Mouse (Mus musculus) midbrain, postnatal 0 days (tissue): Measurements from ENCODE around the gene A030003K21Rik. TPM values are rescaled to one million over a fixed set of nuclear protein-coding genes. Genes with fewer than 3 reads are reported as not detected.
"Not testable (repeated sequence)": the region's sequence is repeated elsewhere in the genome, so short reads cannot be mapped to it uniquely, and the experiment has no call there.

ENCODE experiments used
- ATAC-seq: fragments of 200-750 bp; cut with Nextera tagmentation; 2 replicates; pipeline ENCODE4 v1.8.0; 2017; ENCODE audit warnings: moderate number of reproducible peaks, mild to moderate bottlenecking, moderate TSS enrichment, moderate library complexity; ENCODE audit not compliant: low FRiP score
- DNase-seq: peaks from one replicate; pipeline ENCODE4 v3.0.0-alpha.2; 2015; ENCODE audit warnings: low spot score
- H3K27ac ChIP-seq: fragments of 300-500 bp; sonication (generic); 2 replicates; pipeline ENCODE4 v1.5.1; 2014; ENCODE audit warnings: low read depth, mild to moderate bottlenecking, low read length, mixed read lengths
- H3K27me3 ChIP-seq: fragments of 300-500 bp; sonication (generic); 2 replicates; pipeline ENCODE4 v1.6.1; 2014; ENCODE audit warnings: low read length, control low read depth, mixed read lengths; ENCODE audit not compliant: insufficient read depth
- H3K36me3 ChIP-seq: fragments of 300-500 bp; sonication (generic); 2 replicates; pipeline ENCODE4 v1.6.1; 2014; ENCODE audit warnings: low read length, control low read depth, mixed read lengths; ENCODE audit not compliant: insufficient read depth
- H3K4me1 ChIP-seq: fragments of 300-500 bp; sonication (generic); 2 replicates; pipeline ENCODE4 v1.6.1; 2014; ENCODE audit warnings: mild to moderate bottlenecking, control low read depth, antibody characterized with exemption, low read length, mixed read lengths; ENCODE audit not compliant: insufficient read depth
- H3K4me2 ChIP-seq: fragments of 300-500 bp; sonication (generic); 2 replicates; pipeline ENCODE4 v1.6.1; 2014; ENCODE audit warnings: low read depth, mild to moderate bottlenecking, low read length, mixed read lengths; ENCODE audit not compliant: poor library complexity, severe bottlenecking
- H3K4me3 ChIP-seq: fragments of 300-500 bp; sonication (generic); 2 replicates; pipeline ENCODE4 v1.5.1; 2014; ENCODE audit warnings: low read depth, mild to moderate bottlenecking, low read length, moderate library complexity
- H3K9ac ChIP-seq: fragments of 300-500 bp; sonication (generic); replicated peaks from 2 replicates; pipeline ENCODE4 v1.6.1; 2014; ENCODE audit warnings: mild to moderate bottlenecking, low read length, moderate library complexity, mixed read lengths; ENCODE audit not compliant: poor library complexity, severe bottlenecking
- H3K9me3 ChIP-seq: fragments of 300-500 bp; sonication (generic); 2 replicates; pipeline ENCODE4 v1.6.1; 2016; ENCODE audit warnings: low read length, control low read depth
- CTCF ChIP-seq: IDR thresholded peaks from 2 replicates; pipeline ENCODE4 v1.5.1; 2016; ENCODE audit warnings: antibody characterized with exemption, mild to moderate bottlenecking
- WGBS: fragments of 180-500 bp; shearing (Covaris S2); extraction: QIAGEN DNeasy Blood & Tissue Kit; methylation state at CpG from one replicate; pipeline ENCODE4 v1.1.7; 2014; 5-methylcytosine and 5-hydroxymethylcytosine counted together
- polyA plus RNA-seq: library from polyadenylated mRNA; unstranded; fragments of >200 nt; fragmentation: Nextera tagmentation; extraction: Ambion mirVana; gene quantifications from 2 replicates; pipeline ENCODE4 v1.2.1, GENCODE M21; 2015
- total RNA-seq: library from RNA; depleted of rRNA; stranded (reverse); fragments of >200 nt; gene quantifications from 2 replicates; pipeline ENCODE4 v1.2.3, GENCODE M21; 2014; rRNA removed

A030003K21Rik gene
- total RNA-seq (not detected in 2 replicates), polyA plus RNA-seq (not detected in 2 replicates)

- not testable (repeated sequence) for ATAC-seq, H3K9ac ChIP-seq, H3K4me2 ChIP-seq, DNase-seq, H3K36me3 ChIP-seq, H3K4me1 ChIP-seq, H3K4me3 ChIP-seq, H3K27ac ChIP-seq, H3K27me3 ChIP-seq, H3K9me3 ChIP-seq
- no CpG with 5 or more reads among the region's 6 CpGs for WGBS
Observed at GRCm38 (mm10) chr1:82943295-82943694, at the start of gene A030003K21Rik. Gene A030003K21Rik (minus strand): TSS chr1:82943388.

GRCm38 (mm10) chr1:82992093-82992492 is 48.9 kb upstream of the A030003K21Rik start:
- ATAC-seq (no peak), DNase-seq (no peak)
- H3K9ac ChIP-seq: no peak overlapping the region
- H3K4me1 ChIP-seq: no peaks in the 10 kb centered on the region
- no peaks in the 10 kb centered on the region for H3K27me3 ChIP-seq
- no peaks in the 10 kb centered on the region for H3K36me3 ChIP-seq
- H3K27ac ChIP-seq: no peak overlapping the region
- no peak overlapping the region for H3K4me2 ChIP-seq
- TF ChIP-seq CTCF: no peak
- WGBS: 86% methylated on average over 6 of the region's 6 CpGs
- no peak overlapping the region for H3K4me3 ChIP-seq
- no peaks in the 10 kb centered on the region for H3K9me3 ChIP-seq

- Histone ChIP-seq H3K27me3 (no peaks in the 10 kb centered on the region), H3K9ac (no peak overlapping the region), H3K4me1 (no peaks in the 10 kb centered on the region), H3K36me3 (no peaks in the 10 kb centered on the region), H3K4me3 (no peak overlapping the region), H3K27ac (no peak overlapping the region), H3K4me2 (no peak overlapping the region), H3K9me3 (no peaks in the 10 kb centered on the region)
- WGBS: 77% methylated on average over 3 of the region's 3 CpGs
- no peak for DNase-seq
- TF ChIP-seq CTCF: no peak
- no peak for ATAC-seq
Observed at GRCm38 (mm10) chr1:82991596-82991995, 48.4 kb upstream of the A030003K21Rik start.

- no peak for TF ChIP-seq CTCF
- Histone ChIP-seq H3K27me3 (no peaks in the 10 kb centered on the region), H3K4me3 (no peak overlapping the region), H3K36me3 (no peaks in the 10 kb centered on the region), H3K9ac (no peak overlapping the region), H3K27ac (no peak overlapping the region), H3K9me3 (no peaks in the 10 kb centered on the region), H3K4me1 (no peaks in the 10 kb centered on the region), H3K4me2 (no peak overlapping the region)
- WGBS: 74% methylated on average over 4 of the region's 4 CpGs
- ATAC-seq (no peak), DNase-seq (no peak)
Observed at GRCm38 (mm10) chr1:82991062-82991461, 47.9 kb upstream of the A030003K21Rik start.

- 42% methylated on average over 4 of the region's 4 CpGs for WGBS
- Histone ChIP-seq H3K4me3 (no peak overlapping the region), H3K4me2 (no peak overlapping the region), H3K9me3 (no peaks in the 10 kb centered on the region), H3K36me3 (no peaks in the 10 kb centered on the region), H3K9ac (no peak overlapping the region), H3K27ac (no peak overlapping the region), H3K27me3 (no peaks in the 10 kb centered on the region), H3K4me1 (no peaks in the 10 kb centered on the region)
- peak; percentile 23; the same call in 1 of the 2 replicates for ATAC-seq
- DNase-seq: peak; percentile 79
- TF ChIP-seq CTCF: peak; percentile 92
Observed at GRCm38 (mm10) chr1:82987530-82988198, 44.5 kb upstream of the A030003K21Rik start.

- no peaks in the 10 kb centered on the region for H3K4me1 ChIP-seq
- H3K4me2 ChIP-seq: no peak overlapping the region
- H3K9ac ChIP-seq: no peak overlapping the region
- H3K36me3 ChIP-seq: no peaks in the 10 kb centered on the region
- 94% methylated on average over 6 of the region's 6 CpGs for WGBS
- H3K4me3 ChIP-seq: no peak overlapping the region
- no peak for ATAC-seq
- H3K27ac ChIP-seq: no peak overlapping the region
- DNase-seq: no peak
- no peaks in the 10 kb centered on the region for H3K9me3 ChIP-seq
- no peak for TF ChIP-seq CTCF
- H3K27me3 ChIP-seq: no peaks in the 10 kb centered on the region
Observed at GRCm38 (mm10) chr1:82986738-82987137, 43.5 kb upstream of the A030003K21Rik start.
